Mouse (Mus musculus) lung, postnatal 4 days (tissue): Measurements from ENCODE around the gene Rab1b.

Experiments
- DNase-seq, 2 experiments: peaks; one replicate each; pipeline ENCODE4 v3.0.0; 2021

The Rab1b gene

GRCm38 (mm10) chr19:5071077-5071476, 35.8 kb downstream of the Rab1b start:
- no peak for DNase-seq

GRCm38 (mm10) chr19:5069978-5070377, 36.9 kb downstream of the Rab1b start:
- DNase-seq, result no peak

GRCm38 (mm10) chr19:5069486-5069885, 37.4 kb downstream of the Rab1b start:
- DNase-seq, result no peak

GRCm38 (mm10) chr19:5068570-5069234, 38.2 kb downstream of the Rab1b start:
- no peak for DNase-seq

- peak; percentile 75 to 91 for DNase-seq
Observed at GRCm38 (mm10) chr19:5067867-5068569, 38.9 kb downstream of the Rab1b start, which contains the start of gene Cd248. Gene Cd248, plus strand, starts transcription at chr19:5068078.

GRCm38 (mm10) chr19:5067040-5067799, 39.7 kb downstream of the Rab1b start:
- DNase-seq, result peak in 1 of 2 experiments; percentile 33

- DNase-seq, result peak in 1 of 2 experiments; percentile 51
Observed at GRCm38 (mm10) chr19:5065104-5065503, 41.8 kb downstream of the Rab1b start.

GRCm38 (mm10) chr19:5062446-5062845, 44.4 kb downstream of the Rab1b start:
- DNase-seq, result no peak

GRCm38 (mm10) chr19:5062041-5062440, 44.8 kb downstream of the Rab1b start:
- DNase-seq, result no peak

GRCm38 (mm10) chr19:5060365-5061330, 46.2 kb downstream of the Rab1b start:
- peak; percentile 62 to 87 for DNase-seq

- peak; percentile 60 to 81 for DNase-seq
Observed at GRCm38 (mm10) chr19:5058801-5059771, 47.8 kb downstream of the Rab1b start.

GRCm38 (mm10) chr19:5057876-5058775, 48.7 kb downstream of the Rab1b start:
- DNase-seq, result peak; percentile 65 to 78

- DNase-seq, result peak; percentile 62 to 72
Observed at GRCm38 (mm10) chr19:5056251-5056650, 50.6 kb downstream of the Rab1b start.

GRCm38 (mm10) chr19:5053909-5054308, 53.0 kb downstream of the Rab1b start:
- peak; percentile 61 to 72 for DNase-seq

- no peak for DNase-seq
Observed at GRCm38 (mm10) chr19:5052853-5053252, 54.0 kb downstream of the Rab1b start.

- DNase-seq, result no peak
Observed at GRCm38 (mm10) chr19:5052166-5052822, 54.6 kb downstream of the Rab1b start.

GRCm38 (mm10) chr19:5051515-5051914, 55.4 kb downstream of the Rab1b start:
- peak in 1 of 2 experiments; percentile 25 for DNase-seq

- peak in 1 of 2 experiments; percentile 40 for DNase-seq
Observed at GRCm38 (mm10) chr19:5051031-5051430, 55.8 kb downstream of the Rab1b start.
